ENCODE assay signal across 19 mouse cellular contexts in genomic region chr8:103846382-103846976, GRCm38 (mm10).
DNase-seq lines count a peak whose midpoint lies in the region; ATAC-seq and TF ChIP-seq lines count a peak whose summit lies in the region.
"Had no signal": no experiment of that assay in that cellular context is flagged by ENCODE, and none has a peak within 500 bp of the region (broad histone marks: within the 10 kb centered on the region; RNA-seq: fewer than 3 reads in every experiment).

No protein-coding gene starts in this region.

- intact Hi-C loops in left cerebral cortex, adult 2 months (cut with DNase I) = loop anchor here (1.0 kb wide), 1 partner anchor 95 kb away; no protein-coding TSS in a partner anchor
- intact Hi-C loops in left cerebral cortex, postnatal 4 days (cut with DNase I) = no loop called here
- intact Hi-C loops in left cerebral cortex, postnatal 25 days (cut with DNase I) = loop anchor here (2.0 kb wide), 1 partner anchor 176 kb away; no protein-coding TSS in a partner anchor
- intact Hi-C loops in heart, postnatal 25 days (cut with DNase I) = no loop called here

- H3K4me3 ChIP-seq in left cerebral cortex, adult 2 months = no peak overlapping the region
- H3K4me3 ChIP-seq: heart, embryonic 10.5 days; limb, embryonic 13.5 days; midbrain, embryonic 12.5 days; neural tube, embryonic 12.5 days had no signal

- ATAC-seq in CD4-positive, CD25-positive, alpha-beta regulatory T cell, adult 4 months = no peak
- ATAC-seq: forebrain, embryonic 14.5 days had no signal

- TF ChIP-seq CTCF in left cerebral cortex, adult 2 months (IDR thresholded peaks at IDR 0.05) = no peak

- peak overlapping the region; percentile 70 for H3K27ac ChIP-seq in left cerebral cortex, adult 2 months
- H3K27ac ChIP-seq: heart, embryonic 10.5 days; kidney, postnatal 0 days; limb, embryonic 13.5 days; midbrain, embryonic 12.5 days; neural tube, embryonic 12.5 days had no signal

- peak; percentile 15 to 16 for DNase-seq in left cerebral cortex, adult 2 months (ENCODE audit: extremely low spot score in 1 of 2, low spot score in 2 of 2)
- no peak for DNase-seq in left cerebral cortex, postnatal 4 days
- peak; percentile 23 for DNase-seq in right cerebral cortex, postnatal 25 days
- no peak for DNase-seq in right cerebral cortex, postnatal 4 days
- DNase-seq in left cerebral cortex, postnatal 25 days (ENCODE audit: low spot score in 2 of 2) = peak; percentile 16 to 71
- DNase-seq in heart, postnatal 25 days (ENCODE audit: low spot score) = no peak
- DNase-seq: adrenal gland, adult 2 months; cerebellum, adult 2 months; heart, postnatal 14 days; layer of hippocampus, adult 9-11 months; lung, postnatal 36 days; spleen, adult 18-20 months had no signal

Comparison
In these comparisons a context has a peak if more than half of its experiments do, and no peak if none do; other contexts are left out.
1. DNase-seq: peak in left cerebral cortex, adult 2 months (2 of 2), right cerebral cortex, postnatal 25 days (single experiment) and left cerebral cortex, postnatal 25 days (2 of 2); none in left cerebral cortex, postnatal 4 days (single experiment), right cerebral cortex, postnatal 4 days (single experiment) and heart, postnatal 25 days (single experiment).
2. intact Hi-C loops: an anchor here in left cerebral cortex, adult 2 months (1.0 kb wide) and left cerebral cortex, postnatal 25 days (2.0 kb wide); none called in left cerebral cortex, postnatal 4 days and heart, postnatal 25 days.